Mouse (Mus musculus) thymus, postnatal 10 days (tissue): ENCODE measurements around the gene Psmd11.

Experiments used
- DNase-seq, 2 experiments: peaks; one replicate each; pipeline ENCODE4 v3.0.0; 2021; ENCODE audit warnings: low spot score in 2 of 2

The Psmd11 gene

GRCm38 (mm10) chr11:80504519-80505385 is 76.3 kb downstream of the Psmd11 start:
- DNase-seq: peak; percentile 39 to 56

GRCm38 (mm10) chr11:80505581-80505980 is 77.2 kb downstream of the Psmd11 start:
- DNase-seq: no peak

GRCm38 (mm10) chr11:80506483-80506882 is 78.1 kb downstream of the Psmd11 start:
- no peak for DNase-seq

GRCm38 (mm10) chr11:80507791-80508190 is 79.4 kb downstream of the Psmd11 start:
- DNase-seq: no peak

- peak; percentile 66 to 76 for DNase-seq
Observed at GRCm38 (mm10) chr11:80508361-80509175, 80.2 kb downstream of the Psmd11 start.

GRCm38 (mm10) chr11:80509176-80509506 is 80.7 kb downstream of the Psmd11 start:
- DNase-seq: no peak

- DNase-seq: no peak
Observed at GRCm38 (mm10) chr11:80510124-80510523, 81.7 kb downstream of the Psmd11 start.

GRCm38 (mm10) chr11:80512313-80513056 is 84.1 kb downstream of the Psmd11 start:
- peak; percentile 48 to 55 for DNase-seq

GRCm38 (mm10) chr11:80513796-80514195 is 85.4 kb downstream of the Psmd11 start:
- DNase-seq: peak in 1 of 2 experiments; percentile 36

GRCm38 (mm10) chr11:80515346-80515745 is 86.9 kb downstream of the Psmd11 start:
- no peak for DNase-seq

- no peak for DNase-seq
Observed at GRCm38 (mm10) chr11:80515895-80516294, 87.5 kb downstream of the Psmd11 start.

- DNase-seq: no peak
Observed at GRCm38 (mm10) chr11:80518421-80519367, 90.3 kb downstream of the Psmd11 start.

GRCm38 (mm10) chr11:80521148-80521547 is 92.7 kb downstream of the Psmd11 start:
- no peak for DNase-seq
